ENCODE assay signal across 7 mouse cellular contexts in genomic region chr8:95888285-95889136, GRCm38 (mm10). TPM values are rescaled to one million over a fixed set of nuclear protein-coding genes. Genes with fewer than 3 reads are reported as not detected.
DNase-seq lines count a peak whose midpoint lies in the region; ATAC-seq lines count a peak whose summit lies in the region.

Gene Got2 (minus strand): TSS chr8:95888547.

- peaks cover 1% of the 10 kb centered on the region; the same call in 1 of the 2 replicates for H3K36me3 ChIP-seq in embryonic facial prominence, embryonic 10.5 days (replicated peaks)
- no peaks in the 10 kb centered on the region for H3K36me3 ChIP-seq in limb, embryonic 10.5 days
- H3K36me3 ChIP-seq in midbrain, embryonic 13.5 days, result no peaks in the 10 kb centered on the region

- H3K4me3 ChIP-seq in embryonic facial prominence, embryonic 10.5 days, result peak within 1 kb of the TSS; percentile 97
- H3K4me3 ChIP-seq in limb, embryonic 10.5 days, result peak within 1 kb of the TSS; percentile 69
- H3K4me3 ChIP-seq in midbrain, embryonic 13.5 days (replicated peaks), result peak within 1 kb of the TSS; percentile 97

- peak; percentile 86 for ATAC-seq in granulocyte monocyte progenitor cell, adult 5-6 weeks (replicated peaks; ENCODE audit: poor library complexity, severe bottlenecking)
- peak; percentile 91; the same call in 1 of the 2 replicates for ATAC-seq in midbrain, embryonic 13.5 days

- WGBS in embryonic facial prominence, embryonic 10.5 days, result 9% methylated on average over 31 of the region's 31 CpGs
- WGBS in limb, embryonic 10.5 days, result 9% methylated on average over 31 of the region's 31 CpGs
- WGBS in midbrain, embryonic 13.5 days, result 9% methylated on average over 31 of the region's 31 CpGs

- H3K4me2 ChIP-seq in midbrain, embryonic 13.5 days (replicated peaks), result peak within 1 kb of the TSS; percentile 72

- H3K4me1 ChIP-seq in embryonic facial prominence, embryonic 10.5 days, result peaks cover 27% of the 10 kb centered on the region
- peaks cover 13% of the 10 kb centered on the region for H3K4me1 ChIP-seq in limb, embryonic 10.5 days
- peaks cover 25% of the 10 kb centered on the region for H3K4me1 ChIP-seq in midbrain, embryonic 13.5 days (replicated peaks)

- H3K27me3 ChIP-seq in embryonic facial prominence, embryonic 10.5 days (replicated peaks; ENCODE audit: low read depth, poor library complexity, severe bottlenecking), result no peaks in the 10 kb centered on the region
- H3K27me3 ChIP-seq in limb, embryonic 10.5 days (ENCODE audit: low read depth, poor library complexity, severe bottlenecking), result no peaks in the 10 kb centered on the region
- no peaks in the 10 kb centered on the region for H3K27me3 ChIP-seq in midbrain, embryonic 13.5 days

- no peaks in the 10 kb centered on the region for H3K9me3 ChIP-seq in embryonic facial prominence, embryonic 10.5 days
- no peaks in the 10 kb centered on the region for H3K9me3 ChIP-seq in limb, embryonic 10.5 days (replicated peaks)
- no peaks in the 10 kb centered on the region for H3K9me3 ChIP-seq in midbrain, embryonic 13.5 days

- peak within 1 kb of the TSS; percentile 90 for H3K9ac ChIP-seq in midbrain, embryonic 13.5 days (replicated peaks)

- DNase-seq in adrenal gland, postnatal 10 days, result peak; percentile 94
- DNase-seq in embryonic facial prominence, embryonic 10.5 days (ENCODE audit: low spot score), result peak; percentile 95
- DNase-seq in kidney, adult 11 months, result peak; percentile 88
- DNase-seq in limb, embryonic 10.5 days (ENCODE audit: low spot score), result peak; percentile 95
- peak; percentile 91 for DNase-seq in spleen, adult 12 weeks (ENCODE audit: low spot score)

- H3K27ac ChIP-seq in embryonic facial prominence, embryonic 10.5 days (replicated peaks), result peak within 1 kb of the TSS; percentile 92
- peak within 1 kb of the TSS; percentile 88 for H3K27ac ChIP-seq in limb, embryonic 10.5 days
- H3K27ac ChIP-seq in midbrain, embryonic 13.5 days, result peak within 1 kb of the TSS; percentile 80

RNA-seq across cellular contexts. Expression of gene Got2, which starts in this region (rescaled TPM):
- 100 to 1,000 TPM; 163 to 165 TPM for total RNA-seq in adrenal gland, postnatal 10 days (2021)
- polyA plus RNA-seq in embryonic facial prominence, embryonic 10.5 days (2016; fragmentation: Nextera tagmentation; extraction: Ambion mirVana), result 183 and 187 TPM in 2 replicates
- total RNA-seq in granulocyte monocyte progenitor cell, adult 5-6 weeks (2014; fragmentation: Nextera tagmentation), result 222 and 244 TPM in 2 replicates
- total RNA-seq in granulocyte monocyte progenitor cell, adult 5-6 weeks (2017), result 110 and 114 TPM in 2 replicates
- polyA plus RNA-seq in limb, embryonic 10.5 days (2016; fragmentation: Nextera tagmentation; extraction: Ambion mirVana), result 185 and 197 TPM in 2 replicates
- polyA plus RNA-seq in midbrain, embryonic 13.5 days (2015; fragmentation: Nextera tagmentation; extraction: Ambion mirVana), result 165 and 176 TPM in 2 replicates

Comparison
In these comparisons a context has a peak if more than half of its experiments do, and no peak if none do; other contexts are left out.
1. Peak in every context shown above with its lines: DNase-seq, ATAC-seq, H3K4me3 ChIP-seq and H3K27ac ChIP-seq.